Mouse (Mus musculus) thymus, adult 2 months (tissue): ENCODE measurements around the gene Odc1. TPM values are rescaled to one million over a fixed set of nuclear protein-coding genes. Genes with fewer than 3 reads are reported as not detected.

Source experiments
- DNase-seq: peaks from one replicate; pipeline ENCODE4 v3.0.0; 2021
- H3K27ac ChIP-seq: fragments of 200-500 bp; 2 replicates; pipeline ENCODE4 v1.5.1; 2012; ENCODE audit warnings: low read length, control low read depth; ENCODE audit not compliant: control insufficient read depth, insufficient read depth
- H3K27me3 ChIP-seq: fragments of 200-500 bp; 2 replicates; pipeline ENCODE4 v1.6.1; 2012; ENCODE audit warnings: mild to moderate bottlenecking, low read length, moderate library complexity, mixed read lengths; ENCODE audit not compliant: control insufficient read depth, insufficient read depth
- H3K36me3 ChIP-seq: fragments of 200-500 bp; 2 replicates; pipeline ENCODE4 v1.6.1; 2012; ENCODE audit warnings: mild to moderate bottlenecking, low read length, moderate library complexity; ENCODE audit not compliant: control insufficient read depth, insufficient read depth
- H3K4me1 ChIP-seq: fragments of 200-500 bp; replicated peaks from 2 replicates; pipeline ENCODE4 v1.6.1; 2012; ENCODE audit warnings: low read length; ENCODE audit not compliant: control insufficient read depth, insufficient read depth
- H3K4me3 ChIP-seq: fragments of 200-500 bp; 2 replicates; pipeline ENCODE4 v1.5.1; 2012; ENCODE audit warnings: mild to moderate bottlenecking, low read length, control low read depth, moderate library complexity; ENCODE audit not compliant: control insufficient read depth, insufficient read depth
- CTCF ChIP-seq: fragments of 200-500 bp; IDR thresholded peaks from 2 replicates; pipeline ENCODE4 v1.5.1; 2012; ENCODE audit warnings: mild to moderate bottlenecking, control low read depth, low read length, moderate library complexity, borderline replicate concordance; ENCODE audit not compliant: control insufficient read depth, poor library complexity, insufficient read depth; ENCODE audit errors: extremely low read depth
- POLR2A ChIP-seq: fragments of 200-500 bp; IDR thresholded peaks from 2 replicates; pipeline ENCODE4 v1.6.1; 2012; ENCODE audit warnings: mild to moderate bottlenecking, low read length, control low read depth, moderate library complexity; ENCODE audit not compliant: control insufficient read depth, poor library complexity, insufficient read depth; ENCODE audit errors: extremely low read depth
- WGBS: fragments of 180-500 bp; shearing (Covaris S2); methylation state at CpG from one replicate; pipeline ENCODE4 v1.1.7; 2018; 5-methylcytosine and 5-hydroxymethylcytosine counted together
- polyA plus RNA-seq: library from polyadenylated mRNA; depleted of rRNA; stranded (reverse); fragments of >200 nt; gene quantifications from 2 replicates; pipeline ENCODE4 v1.2.3, GENCODE M21; 2012

The Odc1 gene
- polyA plus RNA-seq, 1 experiment: 71.1 TPM

GRCm38 (mm10) chr12:17506994-17507542, 37.5 kb upstream of the Odc1 start:
- Histone ChIP-seq H3K4me1 (peaks cover 32% of the 10 kb centered on the region), H3K27me3 (no peaks in the 10 kb centered on the region), H3K27ac (no peak overlapping the region), H3K36me3 (no peaks in the 10 kb centered on the region), H3K4me3 (no peak overlapping the region)
- WGBS: 48% methylated on average over 13 of the region's 13 CpGs
- no peak for DNase-seq
- TF ChIP-seq POLR2A (no peak), CTCF (no peak)

- peaks cover 32% of the 10 kb centered on the region for H3K4me1 ChIP-seq
- TF ChIP-seq CTCF: no peak
- TF ChIP-seq POLR2A: no peak
- no peak overlapping the region for H3K27ac ChIP-seq
- WGBS: 86% methylated on average over 1 of the region's 1 CpGs
- no peak for DNase-seq
- no peaks in the 10 kb centered on the region for H3K36me3 ChIP-seq
- no peak overlapping the region for H3K4me3 ChIP-seq
- H3K27me3 ChIP-seq: no peaks in the 10 kb centered on the region
Measured at GRCm38 (mm10) chr12:17509310-17509709, 35.3 kb upstream of the Odc1 start.

- no peak overlapping the region for H3K4me3 ChIP-seq
- H3K4me1 ChIP-seq: peaks cover 29% of the 10 kb centered on the region
- no peaks in the 10 kb centered on the region for H3K27me3 ChIP-seq
- no peak overlapping the region for H3K27ac ChIP-seq
- no peaks in the 10 kb centered on the region for H3K36me3 ChIP-seq
- 93% methylated on average over 12 of the region's 12 CpGs for WGBS
- no peak for DNase-seq
- TF ChIP-seq CTCF: no peak
- TF ChIP-seq POLR2A: no peak
Measured at GRCm38 (mm10) chr12:17510158-17510557, 34.4 kb upstream of the Odc1 start.

- no peak overlapping the region for H3K27ac ChIP-seq
- H3K4me1 ChIP-seq: peaks cover 25% of the 10 kb centered on the region
- H3K4me3 ChIP-seq: no peak overlapping the region
- H3K27me3 ChIP-seq: no peaks in the 10 kb centered on the region
- DNase-seq: no peak
- WGBS: 11% methylated on average over 6 of the region's 6 CpGs
- no peaks in the 10 kb centered on the region for H3K36me3 ChIP-seq
- TF ChIP-seq POLR2A (no peak), CTCF (no peak)
Measured at GRCm38 (mm10) chr12:17511019-17511418, 33.6 kb upstream of the Odc1 start.

DNA sequence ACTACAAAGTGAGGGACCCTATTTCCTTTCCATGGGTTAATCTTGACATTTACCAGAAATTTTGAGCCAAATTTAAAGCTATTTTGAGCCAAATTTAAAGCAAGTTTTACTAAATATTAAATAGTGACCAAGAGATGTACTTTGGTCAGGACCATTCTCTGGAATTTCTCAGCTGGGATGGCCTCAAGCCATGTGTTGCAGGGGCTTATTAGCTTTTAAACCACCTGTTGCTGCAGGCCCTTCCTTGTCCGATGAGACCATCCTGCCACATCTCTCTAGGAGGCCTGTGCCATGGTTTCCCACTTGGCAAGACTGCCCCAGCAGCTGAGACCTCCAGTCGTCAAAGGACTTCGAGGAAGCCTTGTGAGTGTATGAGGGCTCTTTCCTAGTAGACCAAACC, 15.4 kb upstream of the Odc1 start:
- DNase-seq: no peak
- 92% methylated on average over 3 of the region's 3 CpGs for WGBS
- TF ChIP-seq CTCF (no peak), POLR2A (no peak)

GRCm38 (mm10) chr12:17529726-17530125, 14.9 kb upstream of the Odc1 start:
- H3K27me3 ChIP-seq: no peaks in the 10 kb centered on the region
- no peaks in the 10 kb centered on the region for H3K36me3 ChIP-seq
- WGBS: 89% methylated on average over 6 of the region's 6 CpGs
- H3K4me3 ChIP-seq: no peak overlapping the region
- no peak for TF ChIP-seq CTCF
- TF ChIP-seq POLR2A: no peak
- H3K27ac ChIP-seq: no peak overlapping the region
- no peak for DNase-seq
- H3K4me1 ChIP-seq: peaks cover 6% of the 10 kb centered on the region

More for the DNA sequence above, 15.4 kb upstream of the Odc1 start:
- peaks cover 6% of the 10 kb centered on the region for H3K4me1 ChIP-seq
- H3K4me3 ChIP-seq: no peak overlapping the region
- no peaks in the 10 kb centered on the region for H3K27me3 ChIP-seq
- no peak overlapping the region for H3K27ac ChIP-seq
- H3K36me3 ChIP-seq: no peaks in the 10 kb centered on the region

DNA sequence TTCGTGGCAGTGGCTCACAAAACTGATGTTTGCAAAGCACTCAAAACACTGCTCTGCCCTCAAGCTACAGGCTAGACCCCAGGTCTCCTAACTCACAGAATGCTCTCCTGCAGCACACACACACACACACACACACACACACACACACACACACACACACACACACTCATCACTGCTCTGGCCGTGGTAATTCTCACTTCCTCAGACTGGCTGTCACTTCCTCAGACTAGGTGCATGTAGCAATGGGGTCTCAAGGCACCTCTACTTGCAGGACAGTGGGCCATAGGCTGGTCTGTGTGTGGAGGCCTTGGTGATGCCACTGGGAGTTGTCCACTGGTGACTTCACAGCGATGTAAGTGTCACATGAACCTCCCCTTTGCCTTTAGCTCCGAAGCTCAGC, 13.8 kb upstream of the Odc1 start:
- DNase-seq: no peak
- H3K27ac ChIP-seq: no peak overlapping the region
- H3K36me3 ChIP-seq: no peaks in the 10 kb centered on the region
- WGBS: 63% methylated on average over 4 of the region's 4 CpGs
- peaks cover 6% of the 10 kb centered on the region for H3K4me1 ChIP-seq
- no peak for TF ChIP-seq CTCF
- no peak for TF ChIP-seq POLR2A
- H3K4me3 ChIP-seq: no peak overlapping the region
- no peaks in the 10 kb centered on the region for H3K27me3 ChIP-seq
